Mouse (Mus musculus): Measurements from ENCODE around the gene Gm49373.
A peak's percentile ranks its signal among the peaks of the same experiment; 100 is the strongest.

Gene Gm49373

DNA sequence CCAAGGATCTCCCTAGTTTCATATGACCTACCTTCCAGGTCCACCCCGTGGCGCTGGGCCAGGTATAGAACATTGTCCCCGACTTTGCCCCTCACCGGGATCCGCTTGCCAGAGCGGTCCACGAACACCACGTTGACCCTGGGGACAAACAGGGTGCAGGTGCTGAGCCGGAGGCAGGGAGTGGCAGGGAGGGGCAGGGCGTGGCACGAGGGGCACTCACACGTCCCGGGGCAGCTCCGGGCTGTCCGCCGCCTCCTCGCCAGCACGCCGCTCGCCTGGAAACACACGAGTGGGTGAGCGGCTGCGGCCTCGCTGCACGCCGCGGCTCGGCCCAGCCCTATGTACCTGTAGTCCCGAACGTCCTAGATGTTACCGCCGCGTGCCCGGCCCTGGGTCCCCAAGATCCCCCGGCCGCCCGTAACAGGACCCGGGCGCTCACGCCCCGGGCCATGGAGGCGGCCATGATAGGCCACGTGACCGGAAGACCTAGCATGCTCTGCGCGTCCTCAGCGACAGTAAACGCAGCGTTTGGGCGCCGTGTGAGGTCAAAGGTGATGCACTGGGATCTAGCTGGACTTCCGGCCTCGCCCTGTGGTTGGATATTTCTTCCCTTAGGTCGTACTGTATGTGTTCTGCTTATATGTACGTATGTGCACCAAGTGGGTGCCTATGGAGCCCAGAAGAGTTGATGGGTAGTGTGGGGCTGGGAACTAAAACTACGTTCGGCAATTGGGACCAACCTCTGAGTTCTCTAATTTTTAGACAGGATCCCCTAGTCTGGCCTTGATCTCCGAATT lies at the start of gene Gm49373, which contains the start of gene Fdx1l:
Gm49373 (minus strand) TSS at position 53 of the 797 bp plus-strand sequence.
Fdx1l (minus strand) TSS at position 571 of the 797 bp plus-strand sequence.
- peak; percentile 73 for DNase-seq (ENCODE audit: low read depth)

- no peak for DNase-seq (ENCODE audit: low read depth)
These were observed 48.6 kb upstream of the Gm49373 start for GRCm38 (mm10) chr9:21121483-21121882.

GRCm38 (mm10) chr9:21117073-21117472 lies 44.2 kb upstream of the Gm49373 start:
- no peak for DNase-seq (ENCODE audit: low read depth)

- DNase-seq (ENCODE audit: low read depth): no peak
These were observed 42.2 kb upstream of the Gm49373 start for GRCm38 (mm10) chr9:21115105-21115504.

DNA sequence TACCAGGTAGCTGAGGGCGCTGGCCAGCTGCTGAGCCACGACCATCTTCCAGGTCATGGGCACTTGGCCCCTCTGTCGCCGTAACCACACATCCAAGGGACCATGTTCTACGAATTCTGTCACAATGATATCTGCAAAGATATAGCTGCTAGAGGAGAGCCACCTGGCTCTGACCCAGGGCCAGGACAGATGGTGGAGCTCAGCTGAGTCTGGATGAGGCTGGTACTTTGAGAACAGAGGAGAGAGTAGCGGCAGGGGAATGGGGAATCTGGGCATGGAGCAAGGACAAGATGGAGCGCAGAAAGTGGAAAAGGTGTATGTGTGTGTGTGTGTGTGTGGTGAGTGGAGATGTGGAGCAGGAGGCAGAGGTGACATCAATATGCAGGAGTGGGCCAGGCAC lies 41.3 kb upstream of the Gm49373 start:
- no peak for DNase-seq (ENCODE audit: low read depth)

- DNase-seq (ENCODE audit: low read depth): no peak
These were observed 40.9 kb upstream of the Gm49373 start for GRCm38 (mm10) chr9:21113751-21114150.

GRCm38 (mm10) chr9:21107607-21108237 lies 34.8 kb upstream of the Gm49373 start:
- no peak for DNase-seq (ENCODE audit: low read depth)

GRCm38 (mm10) chr9:21105760-21106564 lies 33.1 kb upstream of the Gm49373 start:
- DNase-seq (ENCODE audit: low read depth): no peak

DNA sequence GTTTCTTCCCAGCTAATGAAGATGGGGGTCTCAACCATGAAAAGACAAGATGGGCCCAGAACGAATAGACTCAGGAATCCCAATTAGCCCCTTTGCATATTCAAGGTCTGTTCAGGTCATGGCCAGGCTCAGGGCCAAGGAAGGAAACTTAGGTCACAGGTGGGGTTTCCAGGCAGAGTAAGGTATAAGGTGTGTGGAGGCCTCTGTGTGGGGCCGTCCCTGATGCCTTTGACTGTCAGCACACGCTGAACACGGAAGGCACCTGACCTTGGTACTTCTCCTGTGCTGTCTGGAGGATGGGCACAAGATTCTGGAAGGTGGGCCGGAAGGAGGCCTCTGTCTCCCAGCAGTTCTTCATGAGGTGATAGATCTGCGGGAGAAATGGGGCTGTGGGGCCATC lies 31.9 kb upstream of the Gm49373 start:
- no peak for DNase-seq (ENCODE audit: low read depth)

DNA sequence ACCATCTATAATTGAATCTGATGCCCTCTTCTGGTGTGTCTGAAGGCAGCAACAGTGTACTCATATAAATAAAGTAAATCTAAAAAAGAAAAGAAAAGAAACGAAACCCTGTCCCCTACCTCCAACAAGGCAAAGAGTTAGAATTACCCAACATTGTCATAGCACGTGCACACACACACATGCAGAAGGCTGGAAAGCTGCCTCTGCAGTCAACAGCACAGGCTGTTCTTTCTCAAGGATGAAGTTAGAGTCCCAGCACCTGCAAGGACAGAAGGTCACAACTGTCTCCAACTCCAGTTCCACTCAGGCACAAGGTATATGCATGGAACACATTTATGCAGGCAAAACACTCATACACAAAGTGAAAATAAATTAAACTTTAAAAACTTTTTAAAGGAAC lies 29.2 kb upstream of the Gm49373 start:
- no peak for DNase-seq (ENCODE audit: low read depth)

GRCm38 (mm10) chr9:21100447-21101161 lies 27.7 kb upstream of the Gm49373 start:
- DNase-seq (ENCODE audit: low read depth): no peak

GRCm38 (mm10) chr9:21097793-21098192 lies 24.9 kb upstream of the Gm49373 start:
- no peak for DNase-seq (ENCODE audit: low read depth)

- DNase-seq (ENCODE audit: low read depth): no peak
These were observed 23.1 kb upstream of the Gm49373 start for GRCm38 (mm10) chr9:21095958-21096357.

DNA sequence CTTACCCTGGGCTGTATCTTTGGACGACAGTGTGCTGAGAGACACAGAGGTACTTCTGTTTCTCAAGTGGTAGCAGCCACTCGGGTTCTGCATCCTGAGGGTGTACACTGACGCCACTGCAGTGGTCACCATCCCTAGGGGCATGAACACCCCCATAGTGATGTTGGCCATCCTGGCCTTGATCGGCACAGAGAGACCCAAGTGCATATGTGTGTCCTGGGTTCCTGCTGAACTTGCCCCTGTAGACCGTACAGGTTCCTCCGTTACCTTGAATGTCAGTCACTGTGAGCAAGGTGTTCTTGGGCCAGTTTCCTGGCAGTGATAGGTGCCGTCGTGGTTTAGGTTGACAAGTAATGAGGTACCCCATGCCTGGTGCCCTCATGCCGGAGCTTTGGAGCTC lies 20.5 kb upstream of the Gm49373 start:
- DNase-seq (ENCODE audit: low read depth): no peak

GRCm38 (mm10) chr9:21091707-21092320 lies 18.9 kb upstream of the Gm49373 start, which contains the start of the genes Gm38431 and Raver1:
TSS of gene Gm38431 (minus strand) at chr9:21091997.
TSS of gene Raver1 (minus strand) at chr9:21092008.
- DNase-seq (ENCODE audit: low read depth): peak; percentile 97

DNA sequence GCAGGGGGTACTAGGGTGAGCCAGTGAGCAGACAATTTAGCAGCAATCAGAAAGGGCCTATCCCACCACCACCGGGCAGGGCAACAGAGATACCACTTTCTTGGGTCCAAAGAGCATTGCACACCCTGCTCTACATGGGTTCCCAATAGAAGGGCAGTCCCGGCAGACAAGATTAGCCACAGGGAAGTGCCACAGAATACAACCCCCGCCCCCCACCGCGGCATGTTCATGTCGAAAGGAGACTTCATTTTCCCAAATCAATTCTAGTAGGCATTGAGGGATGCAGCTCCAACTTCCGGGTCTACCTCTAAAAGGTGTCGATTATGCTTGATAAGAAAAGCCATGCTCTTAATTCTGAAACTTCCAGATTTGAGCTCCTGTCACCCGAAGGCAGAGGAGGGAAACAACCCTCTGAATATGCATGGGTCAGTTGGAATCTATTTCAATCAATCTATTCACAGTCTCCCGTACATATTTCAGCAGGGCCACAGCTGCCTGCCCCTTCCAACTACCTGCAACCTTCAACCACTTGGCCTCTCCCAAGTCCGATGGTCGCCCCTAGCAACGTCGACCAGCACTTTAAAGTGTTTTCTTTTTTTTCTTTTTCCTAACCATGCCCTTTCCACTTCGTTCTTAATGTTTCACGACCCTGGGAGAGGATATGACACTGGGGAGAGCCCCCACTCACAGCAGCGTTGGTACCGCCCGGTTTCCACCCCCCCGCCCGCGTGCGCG lies 18.2 kb upstream of the Gm49373 start:
- DNase-seq (ENCODE audit: low read depth): no peak

DNA sequence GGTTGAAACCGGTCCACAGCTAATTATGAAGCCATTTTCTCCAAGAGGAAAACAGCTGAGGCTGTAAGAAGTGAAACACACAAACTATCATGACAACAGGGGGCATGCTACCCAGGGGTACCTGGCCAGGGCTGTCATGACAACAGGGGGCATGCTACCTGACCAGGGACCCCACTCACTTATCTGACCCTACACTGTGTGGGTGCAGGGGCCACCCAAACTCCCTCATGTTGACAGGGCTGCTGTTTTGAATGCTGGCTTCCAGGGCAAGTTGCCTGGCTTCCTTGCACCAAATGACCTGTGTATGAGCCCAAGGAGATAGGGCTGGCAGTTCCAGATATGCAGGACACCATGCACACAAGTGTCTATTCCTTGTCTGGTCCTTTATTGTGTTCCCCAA lies 17.6 kb upstream of the Gm49373 start:
- DNase-seq (ENCODE audit: low read depth): no peak

DNA sequence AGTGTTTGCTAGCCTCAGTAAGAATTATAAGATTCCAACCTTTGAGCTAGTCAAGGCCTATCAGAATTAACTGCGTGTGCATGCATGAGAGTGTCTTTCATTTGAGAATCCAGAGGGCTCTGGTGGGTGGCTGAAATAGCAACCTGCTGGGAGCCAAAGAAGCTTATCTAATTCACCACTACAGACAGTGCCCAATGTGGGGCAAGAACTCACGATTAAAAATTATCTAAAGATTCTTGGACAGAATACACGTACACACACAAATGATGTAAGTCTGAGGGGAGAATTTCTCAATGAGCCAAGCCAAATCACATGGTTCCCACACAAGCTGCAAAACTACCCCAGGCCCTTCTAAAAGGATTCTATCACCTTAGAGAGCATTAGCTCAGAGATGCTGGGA lies 10.4 kb upstream of the Gm49373 start:
- no peak for DNase-seq (ENCODE audit: low read depth)

DNA sequence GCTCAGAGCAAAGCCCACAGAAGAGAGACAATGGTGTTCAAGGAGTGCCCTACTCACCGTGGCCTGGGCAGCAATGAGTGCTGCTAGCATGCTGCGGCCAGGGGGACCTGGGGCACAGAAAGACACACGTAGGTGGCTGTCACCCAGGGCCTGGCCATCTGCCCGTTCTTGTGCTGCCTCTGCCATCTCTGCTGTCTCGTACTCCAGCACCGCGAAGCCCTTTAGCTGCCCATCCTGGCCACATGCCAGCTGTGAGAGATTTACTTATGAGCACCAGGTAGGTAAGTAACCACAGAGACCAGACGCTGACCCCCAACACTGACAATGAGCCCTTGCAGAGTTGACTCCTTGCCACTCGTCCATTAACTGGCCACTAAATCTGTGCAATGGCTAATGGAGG lies 8.2 kb upstream of the Gm49373 start:
- DNase-seq (ENCODE audit: low read depth): no peak

GRCm38 (mm10) chr9:21075625-21076024 lies 2.7 kb upstream of the Gm49373 start:
- DNase-seq (ENCODE audit: low read depth): no peak

DNA sequence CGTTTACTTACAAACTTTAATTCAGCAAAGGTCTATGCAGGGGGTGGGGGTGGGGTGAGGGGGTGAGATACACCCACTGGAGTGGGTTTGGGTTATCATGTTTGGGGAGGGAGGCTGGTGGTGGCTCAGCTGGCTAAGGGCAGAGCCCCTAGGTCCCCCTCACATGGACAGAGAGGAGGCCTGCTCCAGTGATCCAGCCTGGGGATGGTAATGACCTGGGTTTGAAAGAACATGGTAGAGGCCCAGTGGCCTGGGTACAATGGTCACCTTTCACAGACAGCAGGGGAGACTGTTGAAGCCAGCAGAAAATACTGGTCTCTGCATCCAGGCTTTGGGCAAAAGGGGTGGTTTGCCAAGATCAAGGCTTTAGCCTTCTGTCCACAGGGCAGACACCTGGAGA lies 1.3 kb upstream of the Gm49373 start:
- DNase-seq (ENCODE audit: low read depth): no peak

Measured in c-Kit-positive CD71-negative TER-119-negative erythroid progenitor cells, embryonic 14.5 days (primary cell).